In genomic region chr9:100951481-100951880, GRCm38 (mm10) we compare ENCODE assay signal across 9 mouse cellular contexts.
DNase-seq lines count a peak whose midpoint lies in the region; ATAC-seq and TF ChIP-seq lines count a peak whose summit lies in the region.
"Had no signal": no experiment of that assay in that cellular context is flagged by ENCODE, and none has a peak within 500 bp of the region (broad histone marks: within the 10 kb centered on the region; RNA-seq: fewer than 3 reads in every experiment).

No protein-coding gene starts in this region.

- ATAC-seq in lung, postnatal 0 days, result no peak
- ATAC-seq in hindbrain, embryonic 11.5 days (ENCODE audit: low FRiP score), result no peak
- no peak for ATAC-seq in midbrain, embryonic 16.5 days

- H3K4me2 ChIP-seq in lung, postnatal 0 days (replicated peaks; ENCODE audit: low read depth, low read length), result no peak overlapping the region
- no peak overlapping the region for H3K4me2 ChIP-seq in hindbrain, embryonic 11.5 days (replicated peaks; ENCODE audit: low read depth, low read length)
- no peak overlapping the region for H3K4me2 ChIP-seq in midbrain, embryonic 16.5 days (ENCODE audit: low read length)
- H3K4me2 ChIP-seq: neural tube, embryonic 12.5 days had no signal

- peak; percentile 34 for DNase-seq in lung, postnatal 0 days (ENCODE audit: low spot score)
- DNase-seq in lung, adult 2 months, result no peak
- DNase-seq in adrenal gland, postnatal 36 days, result peak; percentile 74 to 78
- DNase-seq in heart, postnatal 36 days, result peak; percentile 24 to 30
- DNase-seq in testis, postnatal 10 days (ENCODE audit: low spot score), result peak; percentile 51
- DNase-seq in layer of hippocampus, postnatal 36 days, result no peak
- no peak for DNase-seq in hindbrain, embryonic 11.5 days (ENCODE audit: low spot score)

- H3K4me3 ChIP-seq in lung, postnatal 0 days (ENCODE audit: low read depth, low read length), result no peak overlapping the region
- H3K4me3 ChIP-seq in lung, adult 2 months (replicated peaks; ENCODE audit: extremely low read depth, low read depth, low read length), result no peak overlapping the region
- H3K4me3 ChIP-seq in hindbrain, embryonic 11.5 days (ENCODE audit: low read depth, low read length), result no peak overlapping the region
- no peak overlapping the region for H3K4me3 ChIP-seq in midbrain, embryonic 16.5 days (ENCODE audit: low read depth, low read length)
- H3K4me3 ChIP-seq: neural tube, embryonic 12.5 days had no signal

- no peaks in the 10 kb centered on the region for H3K9me3 ChIP-seq in lung, postnatal 0 days (ENCODE audit: low read length)
- no peaks in the 10 kb centered on the region for H3K9me3 ChIP-seq in hindbrain, embryonic 11.5 days (ENCODE audit: control insufficient read depth, low read length)
- no peaks in the 10 kb centered on the region for H3K9me3 ChIP-seq in midbrain, embryonic 16.5 days (replicated peaks; ENCODE audit: control insufficient read depth, low read length, poor library complexity, severe bottlenecking)
- H3K9me3 ChIP-seq: neural tube, embryonic 12.5 days had no signal

- no peaks in the 10 kb centered on the region for H3K4me1 ChIP-seq in lung, postnatal 0 days (ENCODE audit: insufficient read depth, low read depth, low read length)
- H3K4me1 ChIP-seq in lung, adult 2 months (ENCODE audit: control insufficient read depth, insufficient read depth, low read length), result no peaks in the 10 kb centered on the region
- H3K4me1 ChIP-seq in hindbrain, embryonic 11.5 days (replicated peaks; ENCODE audit: control insufficient read depth, insufficient read depth, low read length), result no peaks in the 10 kb centered on the region
- no peaks in the 10 kb centered on the region for H3K4me1 ChIP-seq in midbrain, embryonic 16.5 days (ENCODE audit: control insufficient read depth, insufficient read depth, low read length)
- H3K4me1 ChIP-seq: neural tube, embryonic 12.5 days had no signal

- intact Hi-C loops in heart, postnatal 36 days (cut with DNase I), result no loop called here

- H3K27ac ChIP-seq in lung, postnatal 0 days (ENCODE audit: low read length), result no peak overlapping the region
- no peak overlapping the region for H3K27ac ChIP-seq in hindbrain, embryonic 11.5 days (ENCODE audit: low read depth, low read length)
- H3K27ac ChIP-seq in midbrain, embryonic 16.5 days (ENCODE audit: low read length), result no peak overlapping the region
- H3K27ac ChIP-seq: neural tube, embryonic 12.5 days had no signal

- peaks cover 11% of the 10 kb centered on the region; the same call in 1 of the 2 replicates for H3K36me3 ChIP-seq in lung, postnatal 0 days (ENCODE audit: insufficient read depth, low read length)
- no peaks in the 10 kb centered on the region for H3K36me3 ChIP-seq in hindbrain, embryonic 11.5 days (ENCODE audit: control insufficient read depth, insufficient read depth, low read length)
- H3K36me3 ChIP-seq in midbrain, embryonic 16.5 days (ENCODE audit: control insufficient read depth, insufficient read depth, low read length), result peaks cover 7% of the 10 kb centered on the region; the same call in 1 of the 2 replicates

- no peak for TF ChIP-seq POLR2A in lung, adult 2 months (IDR thresholded peaks at IDR 0.05; ENCODE audit: borderline replicate concordance, extremely low read depth, low read depth, low read length)

- WGBS in lung, postnatal 0 days, result 46% methylated on average over 4 of the region's 4 CpGs
- WGBS in lung, adult 2 months, result 28% methylated on average over 4 of the region's 4 CpGs
- 86% methylated on average over 4 of the region's 4 CpGs for WGBS in hindbrain, embryonic 11.5 days
- WGBS in midbrain, embryonic 16.5 days, result 60% methylated on average over 4 of the region's 4 CpGs

- H3K9ac ChIP-seq in lung, postnatal 0 days (replicated peaks; ENCODE audit: low read depth), result no peak overlapping the region
- no peak overlapping the region for H3K9ac ChIP-seq in hindbrain, embryonic 11.5 days (ENCODE audit: low read depth, low read length)
- no peak overlapping the region for H3K9ac ChIP-seq in midbrain, embryonic 16.5 days (ENCODE audit: low read depth, low read length)
- H3K9ac ChIP-seq: neural tube, embryonic 12.5 days had no signal

- no peaks in the 10 kb centered on the region for H3K27me3 ChIP-seq in lung, postnatal 0 days (replicated peaks; ENCODE audit: insufficient read depth, low read length)
- H3K27me3 ChIP-seq in hindbrain, embryonic 11.5 days (ENCODE audit: control insufficient read depth, insufficient read depth, low read length), result no peaks in the 10 kb centered on the region
- H3K27me3 ChIP-seq in midbrain, embryonic 16.5 days (ENCODE audit: control insufficient read depth, insufficient read depth, low read depth, low read length), result no peaks in the 10 kb centered on the region
- H3K27me3 ChIP-seq: neural tube, embryonic 12.5 days had no signal

- no peak for TF ChIP-seq CTCF in lung, postnatal 0 days (IDR thresholded peaks at IDR 0.05)
- TF ChIP-seq CTCF in lung, adult 2 months (IDR thresholded peaks at IDR 0.05; ENCODE audit: insufficient read depth, low read length), result no peak

- no peak for TF ChIP-seq EP300 in lung, postnatal 0 days (IDR thresholded peaks at IDR 0.05)

Comparison
In these comparisons a context has a peak if more than half of its experiments do, and no peak if none do; other contexts are left out.
1. DNase-seq: peak in lung, postnatal 0 days (single experiment), adrenal gland, postnatal 36 days (2 of 2), heart, postnatal 36 days (2 of 2) and testis, postnatal 10 days (single experiment); none in lung, adult 2 months (single experiment), layer of hippocampus, postnatal 36 days (0 of 2) and hindbrain, embryonic 11.5 days (single experiment).